In the genomic region with DNA sequence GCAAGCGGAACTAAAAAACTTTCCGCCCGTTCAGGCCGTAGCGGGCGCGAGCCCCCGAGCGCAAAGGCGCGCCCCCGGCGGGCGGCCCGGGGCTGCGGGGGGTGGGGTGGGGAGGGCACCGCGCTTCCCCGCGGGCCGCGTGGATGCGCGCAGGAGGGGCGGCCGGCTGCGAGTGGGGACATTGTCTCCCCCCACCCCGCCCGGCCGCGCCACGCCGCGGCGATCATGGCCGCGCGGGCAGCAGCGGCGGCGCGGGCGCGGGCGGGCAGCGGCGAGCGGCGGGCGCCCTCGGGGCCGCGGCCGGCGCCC, we compare ENCODE assay signal across 8 mouse cellular contexts. TPM values are rescaled to one million over a fixed set of nuclear protein-coding genes. Genes with fewer than 3 reads are reported as not detected.
DNase-seq lines count a peak whose midpoint lies in the region; ATAC-seq and TF ChIP-seq lines count a peak whose summit lies in the region.

No protein-coding gene starts in this region.

- ATAC-seq in forebrain, embryonic 11.5 days (replicated peaks; ENCODE audit: low FRiP score) = peak; percentile 14; the same call in 1 of the 2 replicates
- peak; percentile 48 for ATAC-seq in liver, embryonic 11.5 days (replicated peaks; ENCODE audit: low FRiP score)
- no peak for ATAC-seq in frontal cortex, adult (ENCODE audit: low TSS enrichment)

- no peaks in the 10 kb centered on the region for H3K9me3 ChIP-seq in heart, embryonic 10.5 days
- no peaks in the 10 kb centered on the region for H3K9me3 ChIP-seq in forebrain, embryonic 11.5 days (ENCODE audit: control insufficient read depth, low read length)
- no peaks in the 10 kb centered on the region for H3K9me3 ChIP-seq in liver, embryonic 11.5 days (ENCODE audit: control insufficient read depth, low read length)

- H3K4me1 ChIP-seq in heart, embryonic 10.5 days = no peaks in the 10 kb centered on the region; the same call in 1 of the 2 replicates
- peaks cover 8% of the 10 kb centered on the region; the same call in 1 of the 2 replicates for H3K4me1 ChIP-seq in forebrain, embryonic 11.5 days (replicated peaks; ENCODE audit: control insufficient read depth, insufficient read depth, low read length)
- H3K4me1 ChIP-seq in liver, embryonic 11.5 days (replicated peaks; ENCODE audit: control insufficient read depth, insufficient read depth, low read length) = peaks cover 10% of the 10 kb centered on the region

- H3K9ac ChIP-seq in forebrain, embryonic 11.5 days (ENCODE audit: low read length) = peak overlapping the region; percentile 100
- peak overlapping the region; percentile 99 for H3K9ac ChIP-seq in liver, embryonic 11.5 days (ENCODE audit: low read depth, low read length)

- 5% methylated on average over 32 of the region's 55 CpGs for WGBS in heart, embryonic 10.5 days
- WGBS in forebrain, embryonic 11.5 days = under 1% methylated on average over 27 of the region's 55 CpGs
- under 1% methylated on average over 33 of the region's 55 CpGs for WGBS in liver, embryonic 11.5 days

- H3K27ac ChIP-seq in heart, embryonic 10.5 days = peak overlapping the region; percentile 99
- peak overlapping the region; percentile 100 for H3K27ac ChIP-seq in forebrain, embryonic 11.5 days (ENCODE audit: low read depth, low read length)
- peak overlapping the region; percentile 99 for H3K27ac ChIP-seq in liver, embryonic 11.5 days (ENCODE audit: low read depth, low read length)

- H3K79me2 ChIP-seq in C2C12 (ENCODE audit: control insufficient read depth, insufficient read depth) = peaks cover 37% of the 10 kb centered on the region

- no peaks in the 10 kb centered on the region for H3K36me3 ChIP-seq in heart, embryonic 10.5 days
- H3K36me3 ChIP-seq in C2C12 (ENCODE audit: control insufficient read depth, insufficient read depth) = no peaks in the 10 kb centered on the region
- H3K36me3 ChIP-seq in forebrain, embryonic 11.5 days (ENCODE audit: control insufficient read depth, insufficient read depth, low read length) = no peaks in the 10 kb centered on the region
- no peaks in the 10 kb centered on the region for H3K36me3 ChIP-seq in liver, embryonic 11.5 days (ENCODE audit: control insufficient read depth, insufficient read depth, low read length)

- TF ChIP-seq CTCF in C2C12 (IDR thresholded peaks at IDR 0.05; ENCODE audit: control insufficient read depth, insufficient read depth, insufficient read length) = no peak

- peak overlapping the region; percentile 67 for H3K4me2 ChIP-seq in forebrain, embryonic 11.5 days (ENCODE audit: low read depth, low read length, severe bottlenecking)
- peak overlapping the region; percentile 74 for H3K4me2 ChIP-seq in liver, embryonic 11.5 days

- H3K27me3 ChIP-seq in heart, embryonic 10.5 days (ENCODE audit: insufficient read depth, poor library complexity, severe bottlenecking) = no peaks in the 10 kb centered on the region
- no peaks in the 10 kb centered on the region for H3K27me3 ChIP-seq in C2C12 (ENCODE audit: control insufficient read depth, insufficient read depth, insufficient read length)
- no peaks in the 10 kb centered on the region for H3K27me3 ChIP-seq in forebrain, embryonic 11.5 days (ENCODE audit: control insufficient read depth, insufficient read depth, low read length)
- H3K27me3 ChIP-seq in liver, embryonic 11.5 days (replicated peaks; ENCODE audit: control insufficient read depth, insufficient read depth, low read length) = no peaks in the 10 kb centered on the region

- H3K4me3 ChIP-seq in heart, embryonic 10.5 days = peak overlapping the region; percentile 94
- peak overlapping the region; percentile 64 for H3K4me3 ChIP-seq in C2C12 (ENCODE audit: insufficient read depth, poor library complexity, severe bottlenecking)
- peak overlapping the region; percentile 98 for H3K4me3 ChIP-seq in forebrain, embryonic 11.5 days (ENCODE audit: low read depth, low read length)
- H3K4me3 ChIP-seq in liver, embryonic 11.5 days (ENCODE audit: low read depth, low read length) = peak overlapping the region; percentile 97

- no peak for DNase-seq in heart, embryonic 10.5 days (ENCODE audit: low spot score)
- DNase-seq in heart, postnatal 36 days = no peak
- no peak for DNase-seq in forebrain, embryonic 11.5 days (ENCODE audit: low spot score)
- DNase-seq in liver, embryonic 11.5 days (ENCODE audit: low spot score) = no peak
- DNase-seq in frontal cortex, postnatal 10 days (ENCODE audit: low spot score in 2 of 2) = no peak
- DNase-seq in adrenal gland, postnatal 10 days = no peak

- intact Hi-C loops in heart, postnatal 36 days (cut with DNase I) = loop anchor here (1.0 kb wide), 1 partner anchor 86 kb away; no protein-coding TSS in a partner anchor

- H3ac ChIP-seq in C2C12 (ENCODE audit: control insufficient read depth, insufficient read length, low read depth) = peak overlapping the region; percentile 88

- H3K79me3 ChIP-seq in C2C12 (ENCODE audit: low read depth) = peaks cover 28% of the 10 kb centered on the region

TF ChIP-seq in C2C12, 6 proteins besides CTCF, POLR2A, EP300 and RAD21:
- TF ChIP-seq FOSL1 (IDR thresholded peaks at IDR 0.05; ENCODE audit: insufficient read depth, low read length, poor library complexity, severe bottlenecking) = no peak
- no peak for TF ChIP-seq USF1 (IDR thresholded peaks at IDR 0.05; ENCODE audit: low read depth)
- TF ChIP-seq MAX (IDR thresholded peaks at IDR 0.05) = no peak
- TF ChIP-seq CEBPB (IDR thresholded peaks at IDR 0.05; ENCODE audit: low read depth) = no peak
- no peak for TF ChIP-seq MYOD1 (IDR thresholded peaks at IDR 0.05; ENCODE audit: control insufficient read depth, insufficient read length, low read depth)
TF ChIP-seq in C2C12: peak in this region for 0.

RNA-seq across cellular contexts. Expression of a gene that starts 0.3 kb away (rescaled TPM):
- 6.1 and 8.4 TPM in 2 replicates for polyA plus RNA-seq in heart, embryonic 10.5 days (2016; fragmentation: Nextera tagmentation; extraction: Ambion mirVana)
- total RNA-seq in heart, postnatal 36 days (2021) = 10 to 100 TPM; 27.8 to 28.3 TPM
- polyA plus RNA-seq in C2C12 (2012; fragmentation: generic; extraction: Trizol) = 9.1 TPM
- polyA plus RNA-seq in forebrain, embryonic 11.5 days (2014; fragmentation: Nextera tagmentation; extraction: Ambion mirVana) = 15.5 and 16.3 TPM in 2 replicates
- 8.1 and 9.1 TPM in 2 replicates for polyA plus RNA-seq in liver, embryonic 11.5 days (2014; fragmentation: Nextera tagmentation; extraction: Ambion mirVana)
- total RNA-seq in adrenal gland, postnatal 10 days (2021) = 10 to 100 TPM; 56.1 to 75.4 TPM
